Comparison of ENCODE assay signal across 12 mouse cellular contexts in genomic region chr14:27875991-27876411, GRCm38 (mm10).
DNase-seq lines count a peak whose midpoint lies in the region; ATAC-seq lines count a peak whose summit lies in the region.
"Had no signal": no experiment of that assay in that cellular context is flagged by ENCODE, and none has a peak within 500 bp of the region (broad histone marks: within the 10 kb centered on the region; RNA-seq: fewer than 3 reads in every experiment).

No protein-coding gene starts in this region.

- 62% methylated on average over 13 of the region's 13 CpGs for WGBS in hindbrain, embryonic 14.5 days
- 77% methylated on average over 13 of the region's 13 CpGs for whole genome bisulfite sequencing in hindbrain, embryonic 11.5 days
- 53% methylated on average over 13 of the region's 13 CpGs for WGBS in neural tube, embryonic 14.5 days

- H3K27me3 ChIP-seq in hindbrain, embryonic 14.5 days (ENCODE audit: control insufficient read depth, insufficient read depth, low read length): no peaks in the 10 kb centered on the region
- H3K27me3 ChIP-seq in hindbrain, embryonic 11.5 days (ENCODE audit: control insufficient read depth, insufficient read depth, low read length): no peaks in the 10 kb centered on the region
- H3K27me3 ChIP-seq in neural tube, embryonic 14.5 days (ENCODE audit: control insufficient read depth, insufficient read depth, low read length): no peaks in the 10 kb centered on the region
- H3K27me3 ChIP-seq: liver, embryonic 12.5 days had no signal

- H3K4me2 ChIP-seq in hindbrain, embryonic 14.5 days (replicated peaks): peak overlapping the region; percentile 3; the same call in 1 of the 2 replicates
- H3K4me2 ChIP-seq in hindbrain, embryonic 11.5 days (replicated peaks; ENCODE audit: low read depth, low read length): no peak overlapping the region
- H3K4me2 ChIP-seq in neural tube, embryonic 14.5 days (ENCODE audit: low read depth, low read length): peak overlapping the region; percentile 12; the same call in 1 of the 2 replicates
- H3K4me2 ChIP-seq: liver, embryonic 12.5 days had no signal

- H3K4me1 ChIP-seq in hindbrain, embryonic 14.5 days (replicated peaks; ENCODE audit: control insufficient read depth, insufficient read depth, low read length): no peaks in the 10 kb centered on the region; the same call in 1 of the 2 replicates
- no peaks in the 10 kb centered on the region for H3K4me1 ChIP-seq in hindbrain, embryonic 11.5 days (replicated peaks; ENCODE audit: control insufficient read depth, insufficient read depth, low read length)
- H3K4me1 ChIP-seq in neural tube, embryonic 14.5 days (ENCODE audit: control insufficient read depth, insufficient read depth, low read length): 0 out of 2 replicates have a peak, but pooled peaks cover 3% of the 10 kb centered on the region
- H3K4me1 ChIP-seq: liver, embryonic 12.5 days had no signal

- H3K9ac ChIP-seq in hindbrain, embryonic 14.5 days: no peak overlapping the region
- no peak overlapping the region for H3K9ac ChIP-seq in hindbrain, embryonic 11.5 days (ENCODE audit: low read depth, low read length)
- H3K9ac ChIP-seq in neural tube, embryonic 14.5 days (replicated peaks; ENCODE audit: low read depth, low read length): no peak overlapping the region
- H3K9ac ChIP-seq: liver, embryonic 12.5 days had no signal

- no peaks in the 10 kb centered on the region for H3K36me3 ChIP-seq in hindbrain, embryonic 14.5 days (replicated peaks; ENCODE audit: control insufficient read depth, insufficient read depth)
- H3K36me3 ChIP-seq in hindbrain, embryonic 11.5 days (ENCODE audit: control insufficient read depth, insufficient read depth, low read length): no peaks in the 10 kb centered on the region
- H3K36me3 ChIP-seq in neural tube, embryonic 14.5 days (ENCODE audit: control insufficient read depth, insufficient read depth, low read length): no peaks in the 10 kb centered on the region
- H3K36me3 ChIP-seq: liver, embryonic 12.5 days had no signal

- H3K27ac ChIP-seq in hindbrain, embryonic 14.5 days: peak overlapping the region; percentile 32; the same call in 1 of the 2 replicates
- H3K27ac ChIP-seq in hindbrain, embryonic 11.5 days (ENCODE audit: low read depth, low read length): no peak overlapping the region
- H3K27ac ChIP-seq in neural tube, embryonic 14.5 days (ENCODE audit: low read depth, low read length): no peak overlapping the region
- H3K27ac ChIP-seq: liver, embryonic 12.5 days had no signal

- no peak for DNase-seq in hindbrain, embryonic 14.5 days (ENCODE audit: low spot score)
- no peak for DNase-seq in hindbrain, embryonic 11.5 days (ENCODE audit: low spot score)
- peak; percentile 2 for DNase-seq in brain, embryonic 18.5 days (ENCODE audit: low read depth, low spot score)
- DNase-seq in kidney, postnatal 14 days: peak; percentile 14
- DNase-seq in urinary bladder, adult 18-20 months (ENCODE audit: low spot score in 2 of 2): no peak
- no peak for DNase-seq in B cell, adult 2 months
- no peak for DNase-seq in heart, adult 11 months
- DNase-seq: cerebellum, adult 11-12 months; heart, adult 18-20 months; thymus, adult 2 months had no signal

- no peak for ATAC-seq in hindbrain, embryonic 14.5 days (ENCODE audit: low FRiP score)
- ATAC-seq in hindbrain, embryonic 11.5 days (ENCODE audit: low FRiP score): no peak
- ATAC-seq in neural tube, embryonic 14.5 days (ENCODE audit: low read depth): no peak
- ATAC-seq: liver, embryonic 12.5 days had no signal

- H3K9me3 ChIP-seq in hindbrain, embryonic 14.5 days (ENCODE audit: control insufficient read depth, low read length): no peaks in the 10 kb centered on the region
- no peaks in the 10 kb centered on the region for H3K9me3 ChIP-seq in hindbrain, embryonic 11.5 days (ENCODE audit: control insufficient read depth, low read length)
- no peaks in the 10 kb centered on the region for H3K9me3 ChIP-seq in neural tube, embryonic 14.5 days (ENCODE audit: control insufficient read depth, low read length)
- H3K9me3 ChIP-seq: liver, embryonic 12.5 days had no signal

- H3K4me3 ChIP-seq in hindbrain, embryonic 14.5 days (replicated peaks; ENCODE audit: low read length): no peak overlapping the region
- no peak overlapping the region for H3K4me3 ChIP-seq in hindbrain, embryonic 11.5 days (ENCODE audit: low read depth, low read length)
- no peak overlapping the region for H3K4me3 ChIP-seq in neural tube, embryonic 14.5 days (ENCODE audit: low read depth, low read length)
- H3K4me3 ChIP-seq: liver, embryonic 12.5 days had no signal

Comparison
In these comparisons a context has a peak if more than half of its experiments do, and no peak if none do; other contexts are left out.
1. DNase-seq: peak in brain, embryonic 18.5 days (single experiment) and kidney, postnatal 14 days (single experiment); none in hindbrain, embryonic 14.5 days (single experiment), hindbrain, embryonic 11.5 days (single experiment), urinary bladder, adult 18-20 months (0 of 2), B cell, adult 2 months (0 of 2) and heart, adult 11 months (single experiment).